Comparison of ENCODE assay signal across 11 mouse cellular contexts in the genomic region with DNA sequence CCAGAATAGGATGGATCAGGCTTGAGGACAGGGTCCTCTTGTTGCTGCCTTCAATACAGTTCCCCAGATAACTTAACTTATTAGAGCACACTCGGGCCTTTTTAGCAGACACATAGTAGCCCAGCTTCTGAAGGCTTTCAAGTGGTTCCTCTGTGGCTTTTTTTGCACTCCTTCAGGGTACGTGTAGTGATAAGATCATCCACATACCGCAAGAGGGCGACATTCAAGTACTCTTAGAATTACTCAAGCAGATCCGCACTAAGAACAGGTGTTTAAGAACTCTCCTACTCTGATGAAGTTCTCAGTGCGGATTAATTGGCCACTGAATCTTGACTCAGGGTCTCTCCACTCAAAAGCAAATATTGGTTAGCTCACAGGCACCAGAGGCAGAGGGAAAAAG. TPM values are rescaled to one million over a fixed set of nuclear protein-coding genes. Genes with fewer than 3 reads are reported as not detected.
DNase-seq lines count a peak whose midpoint lies in the region; ATAC-seq and TF ChIP-seq lines count a peak whose summit lies in the region.
"Had no signal": no experiment of that assay in that cellular context is flagged by ENCODE, and none has a peak within 500 bp of the region (broad histone marks: within the 10 kb centered on the region; RNA-seq: fewer than 3 reads in every experiment).

No protein-coding gene starts in this region.

- H3K27ac ChIP-seq in forebrain, postnatal 0 days (ENCODE audit: low read depth, low read length), result no peak overlapping the region
- H3K27ac ChIP-seq in forebrain, embryonic 11.5 days (ENCODE audit: low read depth, low read length), result no peak overlapping the region
- no peak overlapping the region for H3K27ac ChIP-seq in midbrain, embryonic 11.5 days (ENCODE audit: low read depth, low read length)
- no peak overlapping the region for H3K27ac ChIP-seq in limb, embryonic 10.5 days

- H3K4me2 ChIP-seq in forebrain, postnatal 0 days (ENCODE audit: low read depth), result no peak overlapping the region
- no peak overlapping the region for H3K4me2 ChIP-seq in forebrain, embryonic 11.5 days (ENCODE audit: low read depth, low read length, severe bottlenecking)
- no peak overlapping the region for H3K4me2 ChIP-seq in midbrain, embryonic 11.5 days

- peak; percentile 13; the same call in 1 of the 2 replicates for TF ChIP-seq CTCF in forebrain, postnatal 0 days (IDR thresholded peaks at IDR 0.05; ENCODE audit: low read depth)

- H3K27me3 ChIP-seq in forebrain, postnatal 0 days (ENCODE audit: insufficient read depth, low read length), result no peaks in the 10 kb centered on the region
- no peaks in the 10 kb centered on the region for H3K27me3 ChIP-seq in forebrain, embryonic 11.5 days (ENCODE audit: control insufficient read depth, insufficient read depth, low read length)
- H3K27me3 ChIP-seq in midbrain, embryonic 11.5 days (ENCODE audit: control insufficient read depth, insufficient read depth, low read length), result no peaks in the 10 kb centered on the region
- no peaks in the 10 kb centered on the region for H3K27me3 ChIP-seq in limb, embryonic 10.5 days (ENCODE audit: low read depth, poor library complexity, severe bottlenecking)

- no peak overlapping the region for H3K4me3 ChIP-seq in forebrain, postnatal 0 days (ENCODE audit: low read depth, low read length)
- no peak overlapping the region for H3K4me3 ChIP-seq in forebrain, embryonic 11.5 days (ENCODE audit: low read depth, low read length)
- no peak overlapping the region for H3K4me3 ChIP-seq in midbrain, embryonic 11.5 days (ENCODE audit: low read depth, low read length)
- H3K4me3 ChIP-seq in limb, embryonic 10.5 days, result no peak overlapping the region

- ATAC-seq in forebrain, postnatal 0 days, result no peak
- no peak for ATAC-seq in forebrain, embryonic 11.5 days (replicated peaks; ENCODE audit: low FRiP score)
- no peak for ATAC-seq in midbrain, embryonic 11.5 days (ENCODE audit: low FRiP score)
- ATAC-seq: Patski had no signal

- H3K9ac ChIP-seq in forebrain, postnatal 0 days, result no peak overlapping the region
- H3K9ac ChIP-seq in forebrain, embryonic 11.5 days (ENCODE audit: low read length), result no peak overlapping the region
- H3K9ac ChIP-seq in midbrain, embryonic 11.5 days (ENCODE audit: low read length), result no peak overlapping the region

- no peaks in the 10 kb centered on the region for H3K4me1 ChIP-seq in forebrain, postnatal 0 days (ENCODE audit: insufficient read depth)
- no peaks in the 10 kb centered on the region for H3K4me1 ChIP-seq in forebrain, embryonic 11.5 days (replicated peaks; ENCODE audit: control insufficient read depth, insufficient read depth, low read length)
- no peaks in the 10 kb centered on the region for H3K4me1 ChIP-seq in midbrain, embryonic 11.5 days (ENCODE audit: control insufficient read depth, insufficient read depth, low read length)
- H3K4me1 ChIP-seq in limb, embryonic 10.5 days, result 0 out of 2 replicates have a peak, but pooled peaks cover 12% of the 10 kb centered on the region

- intact Hi-C loops in left cerebral cortex, postnatal 4 days (cut with DNase I), result no loop called here

- DNase-seq in forebrain, postnatal 0 days, result peak; percentile 7
- DNase-seq in forebrain, embryonic 11.5 days (ENCODE audit: low spot score), result no peak
- DNase-seq in A20 (ENCODE audit: low read depth, low spot score), result peak; percentile 91
- DNase-seq in c-Kit-positive CD71-positive TER-119-negative erythroid progenitor cells, embryonic 14.5 days (ENCODE audit: low read depth), result peak; percentile 11
- DNase-seq in naive thymus-derived CD4-positive, alpha-beta T cell, adult 2 months (ENCODE audit: low read depth), result peak; percentile 61
- no peak for DNase-seq in midbrain, embryonic 11.5 days (ENCODE audit: low spot score, missing footprints)
- no peak for DNase-seq in left cerebral cortex, postnatal 4 days
- no peak for DNase-seq in limb, embryonic 10.5 days (ENCODE audit: low spot score)
- DNase-seq: layer of hippocampus, postnatal 36 days had no signal

- H3K36me3 ChIP-seq in forebrain, postnatal 0 days (ENCODE audit: insufficient read depth), result no peaks in the 10 kb centered on the region
- H3K36me3 ChIP-seq in forebrain, embryonic 11.5 days (ENCODE audit: control insufficient read depth, insufficient read depth, low read length), result no peaks in the 10 kb centered on the region
- H3K36me3 ChIP-seq in midbrain, embryonic 11.5 days (ENCODE audit: control insufficient read depth, insufficient read depth, low read length), result no peaks in the 10 kb centered on the region
- H3K36me3 ChIP-seq in limb, embryonic 10.5 days, result no peaks in the 10 kb centered on the region

- no peaks in the 10 kb centered on the region for H3K9me3 ChIP-seq in forebrain, postnatal 0 days (ENCODE audit: low read length)
- no peaks in the 10 kb centered on the region for H3K9me3 ChIP-seq in forebrain, embryonic 11.5 days (ENCODE audit: control insufficient read depth, low read length)
- H3K9me3 ChIP-seq in midbrain, embryonic 11.5 days (ENCODE audit: control insufficient read depth, low read length), result no peaks in the 10 kb centered on the region
- no peaks in the 10 kb centered on the region for H3K9me3 ChIP-seq in limb, embryonic 10.5 days (replicated peaks)

- 68% methylated on average over 6 of the region's 6 CpGs for WGBS in forebrain, postnatal 0 days
- WGBS in forebrain, embryonic 11.5 days, result 56% methylated on average over 6 of the region's 6 CpGs
- 54% methylated on average over 6 of the region's 6 CpGs for WGBS in midbrain, embryonic 11.5 days
- 53% methylated on average over 6 of the region's 6 CpGs for WGBS in limb, embryonic 10.5 days

RNA-seq across cellular contexts. Expression of a gene that starts 11.8 kb away (rescaled TPM):
- 0.08 TPM in 1 of 2 replicates, not detected in the other for total RNA-seq in forebrain, postnatal 0 days (2014; rRNA removed)
- polyA plus RNA-seq in forebrain, postnatal 0 days (2015; fragmentation: Nextera tagmentation; extraction: Ambion mirVana), result not detected in 2 replicates
- not detected in 2 replicates for polyA plus RNA-seq in forebrain, embryonic 11.5 days (2014; fragmentation: Nextera tagmentation; extraction: Ambion mirVana)
- not detected in 2 replicates for polyA plus RNA-seq in midbrain, embryonic 11.5 days (2014; fragmentation: Nextera tagmentation; extraction: Ambion mirVana)
- not detected for total RNA-seq in left cerebral cortex, postnatal 4 days (2021)
- not detected in 2 replicates for polyA plus RNA-seq in limb, embryonic 10.5 days (2016; fragmentation: Nextera tagmentation; extraction: Ambion mirVana)
- total RNA-seq: layer of hippocampus, postnatal 36 days had no signal
- polyA plus RNA-seq: neural tube, embryonic 11.5 days; Patski had no signal

RNA-seq across cellular contexts. Expression of a gene that starts 27.2 kb away (rescaled TPM):
- total RNA-seq in forebrain, postnatal 0 days (2014; rRNA removed), result not detected in 2 replicates
- polyA plus RNA-seq in forebrain, postnatal 0 days (2015; fragmentation: Nextera tagmentation; extraction: Ambion mirVana), result 1.1 and 1.8 TPM in 2 replicates
- not detected in 2 replicates for polyA plus RNA-seq in forebrain, embryonic 11.5 days (2014; fragmentation: Nextera tagmentation; extraction: Ambion mirVana)
- polyA plus RNA-seq in midbrain, embryonic 11.5 days (2014; fragmentation: Nextera tagmentation; extraction: Ambion mirVana), result 0.27 TPM in 1 of 2 replicates, not detected in the other
- 1 to 10 TPM in 1 of 2 experiments, not detected in 1; 1.1 TPM for total RNA-seq in left cerebral cortex, postnatal 4 days (2021)
- polyA plus RNA-seq in limb, embryonic 10.5 days (2016; fragmentation: Nextera tagmentation; extraction: Ambion mirVana), result 0.33 and 0.69 TPM in 2 replicates
- total RNA-seq: layer of hippocampus, postnatal 36 days had no signal
- polyA plus RNA-seq: neural tube, embryonic 11.5 days; Patski had no signal

RNA-seq across cellular contexts. Expression of a gene that starts 37.6 kb away (rescaled TPM):
- 0.19 TPM in 1 of 2 replicates, not detected in the other for total RNA-seq in forebrain, postnatal 0 days (2014; rRNA removed)
- not detected in 2 replicates for polyA plus RNA-seq in forebrain, postnatal 0 days (2015; fragmentation: Nextera tagmentation; extraction: Ambion mirVana)
- polyA plus RNA-seq in forebrain, embryonic 11.5 days (2014; fragmentation: Nextera tagmentation; extraction: Ambion mirVana), result not detected in 2 replicates
- not detected in 2 replicates for polyA plus RNA-seq in midbrain, embryonic 11.5 days (2014; fragmentation: Nextera tagmentation; extraction: Ambion mirVana)
- total RNA-seq in left cerebral cortex, postnatal 4 days (2021), result not detected
- not detected in 2 replicates for polyA plus RNA-seq in limb, embryonic 10.5 days (2016; fragmentation: Nextera tagmentation; extraction: Ambion mirVana)
- total RNA-seq: layer of hippocampus, postnatal 36 days had no signal
- polyA plus RNA-seq: neural tube, embryonic 11.5 days had no signal

RNA-seq across cellular contexts. Expression of a gene that starts 49.0 kb away (rescaled TPM):
- total RNA-seq in forebrain, postnatal 0 days (2014; rRNA removed), result not detected in 2 replicates
- polyA plus RNA-seq in forebrain, postnatal 0 days (2015; fragmentation: Nextera tagmentation; extraction: Ambion mirVana), result 0.14 TPM in 1 of 2 replicates, not detected in the other
- not detected in 2 replicates for polyA plus RNA-seq in forebrain, embryonic 11.5 days (2014; fragmentation: Nextera tagmentation; extraction: Ambion mirVana)
- not detected in 2 replicates for polyA plus RNA-seq in midbrain, embryonic 11.5 days (2014; fragmentation: Nextera tagmentation; extraction: Ambion mirVana)
- total RNA-seq in left cerebral cortex, postnatal 4 days (2021), result not detected
- not detected in 2 replicates for polyA plus RNA-seq in limb, embryonic 10.5 days (2016; fragmentation: Nextera tagmentation; extraction: Ambion mirVana)
- total RNA-seq: layer of hippocampus, postnatal 36 days had no signal
- polyA plus RNA-seq: neural tube, embryonic 11.5 days had no signal

Comparison
In these comparisons a context has a peak if more than half of its experiments do, and no peak if none do; other contexts are left out.
1. DNase-seq: peak in forebrain, postnatal 0 days (single experiment), A20 (single experiment), c-Kit-positive CD71-positive TER-119-negative erythroid progenitor cells, embryonic 14.5 days (single experiment) and naive thymus-derived CD4-positive, alpha-beta T cell, adult 2 months (single experiment); none in forebrain, embryonic 11.5 days (single experiment), midbrain, embryonic 11.5 days (single experiment), left cerebral cortex, postnatal 4 days (single experiment) and limb, embryonic 10.5 days (single experiment).